Mouse (Mus musculus) 3T3-L1 (cell line): ENCODE measurements around the gene Zbtb7b.
A peak's percentile ranks its signal among the peaks of the same experiment; 100 is the strongest.

ENCODE experiments used
- DNase-seq: peaks from one replicate; pipeline ENCODE4 v3.0.0-alpha.2; 2015; ENCODE audit warnings: low read depth, low spot score

Gene Zbtb7b

DNA sequence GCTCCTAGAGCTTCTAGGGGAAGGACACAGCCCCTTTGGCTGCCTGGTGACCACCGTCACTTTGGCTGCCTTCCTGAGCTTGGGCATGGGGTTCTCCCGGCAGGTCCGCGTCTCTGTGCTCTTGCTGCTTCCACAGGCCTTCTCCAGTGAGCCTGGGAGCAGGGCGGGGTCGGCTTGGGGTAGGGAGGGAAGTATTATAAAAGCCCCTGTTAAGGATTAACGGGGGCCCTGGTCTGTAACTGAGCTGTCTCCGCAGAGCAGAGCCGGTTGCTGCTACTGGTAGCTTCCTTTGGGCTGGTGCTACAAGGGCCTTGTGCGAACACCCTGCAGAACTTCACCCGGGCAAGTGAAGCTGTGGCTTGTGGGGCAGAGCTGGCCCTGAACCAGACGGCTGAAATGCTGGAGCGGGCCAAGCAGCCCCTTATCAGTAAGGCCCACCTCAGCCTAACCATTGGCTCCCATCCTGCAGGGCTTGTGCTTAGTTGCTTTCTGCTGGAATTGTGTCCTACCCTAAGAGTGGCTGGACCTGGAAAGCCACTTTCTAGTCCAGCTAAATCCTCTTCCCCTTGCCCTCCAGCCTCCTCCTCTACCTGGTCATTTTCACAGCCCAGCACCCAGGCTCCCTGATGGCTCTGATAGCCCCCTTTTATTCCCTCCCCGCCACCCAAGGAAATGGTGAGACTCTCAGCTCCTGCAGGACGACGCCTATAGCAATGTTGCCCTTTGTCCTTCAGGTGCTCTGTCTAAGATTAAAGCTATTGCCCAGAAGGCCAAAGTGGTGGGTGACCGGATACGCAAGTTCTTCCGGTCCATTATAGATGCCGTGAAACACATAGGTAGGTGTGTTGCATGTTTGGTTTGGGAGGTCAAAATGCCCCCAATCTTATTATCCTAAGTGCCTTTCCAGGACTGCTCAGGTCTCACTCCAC, 28.8 kb downstream of the Zbtb7b start:
- DNase-seq = no peak

DNA sequence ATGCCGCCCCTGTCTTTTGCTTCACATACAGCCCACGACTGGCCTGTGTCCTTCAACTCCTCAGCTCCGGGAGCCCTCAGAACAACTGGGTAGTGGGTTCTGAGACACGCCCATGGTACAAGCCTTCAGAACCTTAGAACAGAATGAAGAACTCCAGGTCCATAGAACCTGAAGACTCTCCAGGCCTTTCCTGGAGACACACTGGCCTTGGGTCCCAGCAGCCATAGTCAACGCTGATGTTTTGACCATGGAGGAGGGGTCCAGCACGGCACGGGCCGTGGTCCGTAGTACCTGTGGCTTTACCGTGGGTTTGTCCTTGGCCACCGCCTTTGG, 29.5 kb downstream of the Zbtb7b start, which contains the start of gene Dcst1:
Gene Dcst1, minus strand, starts transcription at position 101 of the 333 bp plus-strand sequence.
- DNase-seq = no peak

DNA sequence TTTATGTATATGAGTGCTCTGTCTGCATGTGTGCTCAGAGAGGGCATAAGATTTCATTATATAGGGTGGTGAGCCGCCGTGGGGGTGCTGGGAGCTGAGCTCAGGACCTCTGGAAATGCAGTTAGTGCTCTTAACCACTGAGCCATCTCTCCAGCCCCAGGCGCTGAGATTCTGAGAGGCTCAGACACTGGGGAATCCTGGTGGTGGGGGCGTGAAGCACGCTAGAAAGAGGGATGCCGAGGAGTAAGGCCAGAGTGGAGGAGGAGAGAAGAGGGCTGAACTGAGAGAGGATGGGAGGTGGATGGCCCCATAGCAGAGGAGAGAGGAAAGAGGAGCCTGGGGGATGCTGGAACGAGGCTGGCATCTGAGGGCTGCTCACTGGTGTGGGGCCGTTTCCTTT, 29.9 kb downstream of the Zbtb7b start:
- no peak for DNase-seq

DNA sequence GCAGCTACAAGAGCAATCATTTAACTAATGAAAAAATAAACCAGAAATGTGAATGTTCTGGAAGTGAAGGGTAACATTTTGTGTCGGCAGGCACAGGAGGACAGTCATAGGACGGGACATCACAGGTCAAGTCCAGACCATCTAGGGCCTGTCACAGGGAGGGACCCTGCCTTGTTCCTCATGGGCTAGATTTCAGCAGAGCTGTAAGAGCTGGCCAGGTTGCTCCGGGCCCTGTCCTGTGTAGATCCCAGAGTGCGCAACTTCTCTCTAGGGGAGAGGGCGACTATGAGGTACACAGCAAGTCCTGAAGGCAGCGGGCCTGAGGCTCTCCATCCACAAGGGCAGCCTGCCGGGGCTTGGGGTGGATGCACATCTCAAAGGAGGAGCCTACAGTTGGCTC, 32.9 kb downstream of the Zbtb7b start, which contains the start of gene Dcst2:
Gene Dcst2, plus strand, starts transcription at position 301 of the 400 bp plus-strand sequence.
- DNase-seq = no peak

DNA sequence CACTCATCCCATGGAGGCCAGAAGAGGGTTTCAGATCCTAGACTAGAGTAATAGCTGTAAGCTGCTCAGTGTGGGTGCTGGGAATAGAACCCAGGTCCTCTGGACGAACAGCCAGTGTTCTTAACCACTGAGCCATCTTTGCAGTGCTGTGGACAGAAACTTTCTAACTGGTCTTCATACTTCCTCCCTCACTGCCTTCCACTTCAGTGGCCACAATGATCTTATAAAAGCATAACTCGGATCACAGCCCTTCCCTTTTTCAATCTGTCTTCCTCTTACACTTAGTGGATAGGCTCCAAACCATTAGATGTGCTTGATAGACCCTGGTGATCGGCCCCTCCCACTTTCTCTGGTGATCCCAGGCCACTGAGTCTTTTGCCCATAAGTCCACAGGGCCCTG, 34.3 kb downstream of the Zbtb7b start:
- DNase-seq = no peak

DNA sequence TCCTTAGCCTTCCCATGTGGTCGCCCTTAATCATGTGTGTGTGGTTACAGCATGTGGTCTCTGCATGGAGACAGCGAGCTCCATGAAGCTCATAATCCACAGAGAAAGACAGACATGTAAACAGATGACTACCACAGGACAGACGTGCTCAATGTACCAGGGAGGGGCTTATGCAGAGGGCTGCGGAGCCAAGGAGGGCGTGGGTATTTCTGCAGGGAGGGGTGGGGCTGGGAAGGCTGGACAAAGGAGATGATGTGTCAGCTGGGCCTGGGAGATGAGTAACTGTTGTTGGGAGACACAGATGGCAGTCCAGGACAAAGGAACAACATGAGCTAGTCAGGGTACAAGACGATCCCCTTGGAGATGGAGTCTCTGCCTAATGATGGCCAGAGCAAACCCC, 34.9 kb downstream of the Zbtb7b start:
- peak; percentile 65 for DNase-seq

DNA sequence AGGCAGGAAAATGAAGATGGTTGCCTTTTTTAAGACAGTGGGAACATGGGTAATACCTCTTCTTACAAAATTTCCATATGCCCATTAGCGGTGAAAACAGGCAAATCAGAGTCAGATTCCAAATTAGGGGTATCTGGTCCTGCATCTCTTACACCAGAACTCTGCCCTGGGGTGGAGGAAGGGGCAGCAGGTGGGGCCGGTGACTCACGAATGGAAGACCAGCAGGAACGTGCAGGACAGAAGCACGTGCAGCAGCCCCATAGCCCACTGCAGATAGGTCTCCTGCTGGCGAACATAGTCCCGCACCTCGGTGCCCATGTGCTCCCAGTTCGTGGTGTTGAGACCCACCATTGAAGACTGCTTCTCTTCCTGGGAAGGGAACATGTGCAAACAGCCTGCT, 38.5 kb downstream of the Zbtb7b start:
- DNase-seq = no peak

DNA sequence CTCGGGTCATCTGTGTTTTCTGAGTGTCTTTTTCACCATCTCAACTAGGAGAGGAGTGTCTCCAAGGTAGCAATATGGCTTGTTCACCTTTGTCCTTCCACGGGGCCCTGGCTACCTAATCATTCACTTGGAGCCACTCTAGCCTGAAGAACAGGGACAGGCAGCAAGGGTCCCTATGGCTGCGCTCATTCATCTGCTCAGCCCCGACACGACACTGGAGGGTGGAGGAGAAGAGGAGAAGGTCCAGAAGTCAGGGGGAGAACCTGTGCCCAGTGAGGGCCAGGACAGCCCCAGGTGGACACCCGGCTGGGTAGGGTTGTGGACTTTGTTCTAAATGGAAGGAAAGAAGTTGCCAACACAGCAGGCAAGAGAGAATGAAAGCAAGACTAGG, 39.1 kb downstream of the Zbtb7b start:
- no peak for DNase-seq

DNA sequence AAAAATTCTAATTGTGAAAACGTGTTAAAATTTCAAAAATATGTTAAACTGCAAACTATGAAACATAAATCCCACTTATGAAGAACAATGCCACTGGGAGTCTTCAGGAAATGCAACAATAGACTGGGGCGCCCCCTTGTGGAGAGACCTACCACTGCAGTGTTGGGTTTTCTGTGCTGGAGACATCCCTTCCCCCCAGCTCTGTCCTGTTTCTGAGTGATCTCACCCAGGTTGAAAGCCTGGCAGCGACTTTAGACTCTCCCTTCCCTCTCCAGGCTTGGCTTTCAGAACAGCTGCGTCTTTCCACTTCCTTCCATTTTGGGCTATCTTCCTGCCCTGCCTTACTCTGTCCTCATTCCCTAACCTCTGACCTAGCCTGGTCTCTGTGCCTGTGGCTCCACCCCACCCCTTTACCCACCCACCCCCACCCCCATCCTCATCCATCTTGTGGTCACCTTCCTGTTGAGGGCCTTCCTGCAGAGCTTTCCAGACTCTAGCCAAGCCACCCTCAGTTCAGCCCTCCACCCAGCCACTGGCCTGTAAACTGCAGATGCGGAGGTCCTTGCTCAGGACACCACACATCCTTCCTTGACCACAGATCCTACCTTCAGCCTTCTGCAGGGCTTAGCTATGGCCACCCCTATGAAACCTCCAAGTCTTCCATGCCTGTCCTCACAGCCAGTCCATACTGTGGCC, 39.6 kb downstream of the Zbtb7b start:
- peak; percentile 96 for DNase-seq

DNA sequence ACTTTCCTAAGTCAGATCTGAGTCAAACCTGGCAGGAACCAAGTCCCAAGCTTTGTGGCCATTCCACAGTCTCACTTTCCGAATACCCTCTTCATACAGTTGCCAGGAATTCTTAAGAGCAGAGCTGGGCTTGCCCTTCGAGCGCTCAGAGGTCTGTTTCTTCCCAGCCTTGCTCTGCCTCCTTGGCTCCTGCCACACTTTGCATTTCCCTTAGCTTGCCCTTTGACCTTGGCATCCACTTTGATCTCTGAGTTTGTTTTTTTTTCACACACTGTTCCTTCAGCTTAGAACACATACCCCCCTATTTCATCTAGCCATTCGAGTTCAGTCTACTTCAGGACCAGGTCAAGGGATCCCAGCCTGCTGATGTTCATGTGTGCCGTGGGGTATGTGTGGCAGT, 43.3 kb downstream of the Zbtb7b start:
- DNase-seq = no peak

DNA sequence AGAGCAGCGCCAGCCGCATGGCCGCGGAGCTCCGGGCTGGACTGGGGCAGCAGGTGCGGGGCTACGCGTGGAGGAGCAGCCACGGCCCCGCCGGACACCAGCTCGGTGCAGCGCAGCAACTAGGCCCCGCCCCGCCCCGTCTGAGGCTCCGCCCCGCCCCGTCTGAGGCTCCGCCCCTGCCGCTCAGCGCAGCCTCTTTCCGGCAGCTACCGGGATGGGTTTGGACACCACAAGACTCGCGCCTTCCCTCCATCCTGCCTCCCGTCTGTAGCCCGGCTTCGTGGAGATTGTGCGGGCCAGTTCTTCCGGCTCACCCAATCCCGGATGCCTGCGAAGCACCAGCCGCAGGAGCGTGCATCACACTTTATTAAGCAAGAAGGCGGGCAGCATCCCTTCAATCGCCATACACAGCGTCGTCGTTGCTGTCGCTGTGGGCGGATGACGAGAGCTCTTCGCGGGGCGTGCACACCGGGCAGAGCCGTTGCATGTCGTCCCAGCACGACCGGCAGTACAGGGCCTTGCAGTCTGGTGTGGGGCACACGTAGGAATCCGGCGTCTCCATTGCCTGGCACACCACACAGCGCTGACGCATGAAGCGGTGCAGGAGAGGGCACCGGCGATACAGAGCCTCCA, 44.6 kb downstream of the Zbtb7b start, which contains the start of gene Adam15:
Gene Adam15, minus strand, starts transcription at position 128 of the 633 bp plus-strand sequence.
- DNase-seq = peak; percentile 88

DNA sequence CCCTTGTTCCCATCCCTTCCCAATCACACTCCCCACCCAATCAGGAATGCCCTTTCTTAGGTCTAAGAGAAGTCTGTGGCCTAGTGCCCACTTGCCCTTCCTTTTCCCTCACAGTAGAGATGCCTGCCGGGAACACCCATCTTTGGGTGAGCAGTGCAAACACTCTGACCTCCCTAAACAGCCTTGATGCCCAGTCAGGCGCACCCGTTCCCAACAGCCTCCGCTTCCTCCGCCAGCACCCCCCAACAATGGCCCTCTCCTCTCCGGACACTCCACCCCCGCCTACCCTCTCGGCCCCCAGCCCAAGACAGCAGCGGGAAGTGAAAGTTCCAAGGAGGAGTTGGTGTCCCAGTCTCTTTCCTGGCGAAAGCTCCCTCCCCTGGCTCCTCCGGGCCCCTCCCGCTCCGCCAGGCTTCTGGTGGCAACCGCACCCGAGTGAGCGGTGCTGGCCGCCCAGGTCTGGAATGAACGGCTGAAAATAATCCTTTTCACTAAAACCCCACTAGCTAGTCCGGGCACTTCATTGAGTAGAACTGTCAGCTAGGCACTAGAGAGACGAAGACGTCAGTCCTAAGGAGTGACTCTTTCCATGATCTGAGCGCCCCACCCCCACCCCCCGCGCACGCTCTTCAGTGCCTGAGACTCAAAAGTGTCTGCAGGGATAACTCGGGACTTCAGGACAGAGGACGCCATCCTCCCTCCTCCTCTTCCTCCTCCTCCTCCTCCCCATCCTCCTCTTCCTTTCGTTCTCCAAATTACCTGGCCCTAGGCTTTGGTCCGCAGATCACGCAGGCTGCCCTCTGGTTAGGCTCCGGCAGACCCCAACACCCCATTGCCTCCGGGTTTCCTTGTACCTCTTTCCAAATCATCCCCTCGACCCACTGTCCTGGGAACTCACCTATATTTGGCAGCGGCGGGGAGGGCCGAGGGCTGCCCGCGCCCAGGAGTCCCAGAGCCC, 45.4 kb downstream of the Zbtb7b start:
- DNase-seq = peak; percentile 89

DNA sequence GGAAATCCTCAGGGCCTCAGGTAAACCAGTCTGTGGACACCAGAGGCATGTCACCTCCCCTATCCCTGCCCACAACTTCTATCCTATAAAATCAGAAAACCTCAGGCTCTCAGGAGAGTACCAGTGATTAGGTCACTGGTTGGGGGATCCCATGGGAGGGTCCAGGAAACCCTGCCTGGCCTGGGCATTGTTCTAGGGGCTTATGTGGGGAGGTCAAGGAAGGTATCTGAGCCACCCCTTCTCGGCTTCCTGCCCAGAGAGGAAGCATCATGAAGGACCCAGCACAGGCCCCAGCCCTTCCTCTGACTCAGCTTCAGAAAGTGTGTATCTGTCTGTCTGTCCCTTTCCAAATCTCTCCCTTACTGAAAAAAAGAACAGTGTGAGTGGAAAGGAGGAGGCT, 46.7 kb downstream of the Zbtb7b start:
- DNase-seq = no peak

DNA sequence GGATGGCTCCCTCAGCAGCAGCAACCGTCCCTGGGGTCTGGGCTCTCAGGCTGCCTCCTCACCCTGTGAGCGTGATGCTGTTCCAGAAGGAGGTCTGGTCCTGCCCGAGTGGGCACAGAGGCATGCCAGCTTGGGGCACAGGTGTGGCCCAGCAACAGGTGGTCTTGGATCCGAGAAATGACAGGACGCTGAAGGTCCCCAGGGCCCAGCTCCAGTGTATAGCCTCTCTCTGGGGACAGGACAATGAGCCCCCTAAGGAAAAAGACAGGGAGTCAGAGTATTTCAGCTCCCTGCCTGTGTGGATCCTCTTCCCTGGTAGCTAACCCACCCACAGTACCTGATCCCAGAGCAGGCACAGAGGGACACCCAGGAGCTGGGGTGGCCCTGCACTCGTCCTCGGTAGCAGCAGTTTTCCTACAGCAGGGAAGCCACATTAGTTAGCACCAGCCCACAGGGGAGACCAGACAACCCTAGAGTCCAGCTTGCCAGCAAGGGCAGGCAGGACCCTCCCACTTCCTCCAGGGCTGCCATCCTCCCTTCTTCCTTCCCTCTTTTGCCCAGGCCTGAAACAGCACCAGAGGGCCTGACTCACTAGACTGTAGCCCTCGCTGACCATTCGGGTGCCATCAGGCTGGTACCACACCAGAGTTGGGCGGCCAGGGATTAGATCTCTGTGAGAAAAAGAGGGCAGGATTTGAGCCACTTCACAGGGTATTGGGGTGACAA, 47.6 kb downstream of the Zbtb7b start:
- DNase-seq = no peak

DNA sequence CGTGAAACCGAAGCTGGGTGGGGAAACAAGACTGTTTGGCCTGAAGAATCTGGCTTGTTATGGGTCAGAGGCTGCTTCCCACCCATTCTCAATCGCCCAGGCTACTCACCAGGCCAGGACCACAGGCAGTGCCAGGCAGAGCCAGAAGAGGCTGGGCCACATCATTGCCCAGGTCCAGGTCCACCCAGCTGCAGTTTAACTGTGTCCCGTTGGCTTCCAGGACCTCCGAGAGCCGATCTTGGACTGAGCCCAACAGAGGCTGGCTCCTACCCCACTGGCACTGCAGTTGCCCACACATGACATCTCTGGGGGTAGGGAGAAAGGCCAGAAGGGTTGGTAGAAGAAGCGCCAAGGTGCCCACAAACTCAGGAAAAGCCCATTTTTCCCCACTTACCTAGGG, 51.3 kb downstream of the Zbtb7b start:
- no peak for DNase-seq

DNA sequence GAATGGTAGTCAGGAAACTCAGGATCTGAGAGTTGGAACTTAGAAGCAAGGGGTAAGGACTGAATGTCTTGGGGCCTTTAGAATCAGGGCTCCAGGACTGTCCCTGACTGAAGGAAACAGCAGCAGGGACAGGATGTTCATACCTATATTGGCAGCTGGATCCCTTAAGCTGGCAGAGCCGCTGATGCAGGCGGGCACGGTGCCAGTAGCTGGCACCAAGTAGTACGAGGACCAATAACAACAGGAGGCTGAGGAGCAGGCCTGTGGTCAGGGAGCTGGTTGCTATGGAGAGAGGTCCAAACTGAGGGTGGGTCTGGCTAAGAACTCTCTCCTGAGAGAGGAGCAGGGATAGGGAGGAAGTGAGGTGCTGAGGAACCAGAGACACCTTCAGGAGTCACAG, 52.8 kb downstream of the Zbtb7b start:
- DNase-seq = no peak

DNA sequence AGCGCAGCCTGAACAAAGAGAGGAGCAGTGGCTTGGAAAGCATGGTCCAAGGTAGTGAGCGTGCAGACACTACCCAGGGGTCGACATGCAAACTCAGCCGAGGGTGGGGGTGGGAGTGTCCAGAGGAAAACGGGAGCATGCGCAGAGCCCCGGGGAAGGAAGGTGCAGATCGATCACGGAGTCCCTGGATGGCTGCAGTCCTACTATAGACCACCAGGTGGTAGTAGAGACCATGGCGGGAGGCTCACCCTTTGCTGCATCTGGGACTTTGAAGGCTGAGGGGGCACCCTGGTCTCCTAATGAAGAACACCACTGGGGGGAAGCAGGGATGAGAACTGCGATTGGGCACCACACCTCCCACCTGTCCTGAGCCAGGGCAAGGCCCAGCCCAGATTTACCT, 54.1 kb downstream of the Zbtb7b start:
- peak; percentile 79 for DNase-seq

DNA sequence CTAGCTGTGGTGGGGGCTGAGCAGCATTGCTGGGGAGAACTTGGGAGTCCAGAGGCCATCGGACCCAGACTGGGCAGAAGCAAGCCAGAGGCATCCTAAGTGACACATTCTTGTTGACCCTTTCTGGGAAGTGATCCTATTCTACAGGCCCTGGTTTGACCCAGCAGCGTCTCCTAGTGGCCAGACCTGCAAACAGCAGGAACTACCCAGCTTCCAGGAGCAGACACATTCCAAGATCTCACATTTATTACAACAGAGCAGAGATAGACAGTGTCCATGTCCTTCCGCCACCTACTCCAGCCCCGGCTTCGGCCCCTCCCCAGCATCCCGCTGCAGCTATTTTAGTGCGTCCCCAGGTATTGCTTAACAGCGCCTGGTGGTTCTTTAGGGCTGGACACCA, 55.2 kb downstream of the Zbtb7b start:
- peak; percentile 92 for DNase-seq

DNA sequence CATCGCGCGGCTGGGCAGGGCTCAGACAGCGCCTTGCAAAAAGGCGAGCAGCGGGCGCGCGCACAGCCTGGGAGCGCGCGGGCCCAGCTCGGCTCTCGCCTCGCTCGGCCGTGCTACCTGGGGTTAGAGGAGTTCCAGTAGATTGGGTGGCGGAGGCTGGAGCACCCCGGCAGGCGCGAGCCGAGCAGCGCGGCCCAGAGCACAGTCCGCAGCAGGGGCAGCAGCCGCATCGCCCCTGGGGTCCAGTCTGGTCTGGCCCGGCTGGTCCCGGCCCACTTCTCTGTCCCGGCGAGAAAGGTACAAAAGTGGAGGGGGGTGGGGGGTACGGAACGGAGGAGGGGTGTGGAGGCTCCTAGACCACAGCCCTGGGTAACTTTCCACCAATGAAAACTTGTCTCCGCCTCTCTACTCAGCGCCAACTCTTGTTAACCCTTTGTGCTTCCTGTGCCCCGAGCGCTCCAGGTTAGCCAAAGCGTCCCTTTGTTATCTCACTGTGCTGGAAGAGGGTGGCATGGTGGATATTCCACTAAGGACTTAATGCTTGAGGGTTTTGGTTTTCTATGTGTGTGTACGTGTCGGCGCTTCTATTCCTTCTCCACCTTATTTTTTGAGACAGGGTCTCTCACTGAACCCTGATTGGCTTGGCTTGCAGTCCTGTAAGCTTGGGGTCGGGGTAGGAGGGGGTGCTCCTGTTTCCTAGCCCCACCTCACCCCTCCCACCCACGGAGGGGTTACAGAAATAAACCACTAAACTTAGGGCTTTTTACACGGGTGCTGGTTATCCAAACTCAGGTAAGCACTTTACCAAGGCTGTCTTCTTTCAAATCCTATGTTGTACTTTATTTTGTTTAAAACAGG, 56.6 kb downstream of the Zbtb7b start, which contains the start of gene Efna4:
Gene Efna4, minus strand, starts transcription at position 308 of the 858 bp plus-strand sequence.
- DNase-seq = peak; percentile 82
